Mouse (Mus musculus): ENCODE measurements around the gene Rin2. TPM values are rescaled to one million over a fixed set of nuclear protein-coding genes. Genes with fewer than 3 reads are reported as not detected.
A peak's percentile ranks its signal among the peaks of the same experiment; 100 is the strongest.
"Not testable (repeated sequence)": the region's sequence is repeated elsewhere in the genome, so short reads cannot be mapped to it uniquely, and the experiment has no call there.

Rin2 gene
- polyA plus RNA-seq, 1 experiment, result 12.0 TPM

GRCm38 (mm10) chr2:145888766-145889480 is 213.9 kb downstream of the Rin2 start:
- TF ChIP-seq CTCF (IDR thresholded peaks at IDR 0.05; ENCODE audit: borderline replicate concordance, extremely low read depth, insufficient read depth, insufficient read length) (no peak), POLR2A (IDR thresholded peaks at IDR 0.05; ENCODE audit: borderline replicate concordance, extremely low read depth, insufficient read depth, insufficient read length, poor library complexity, severe bottlenecking) (no peak)
- no peak for DNase-seq (ENCODE audit: low read depth)

- TF ChIP-seq CTCF (IDR thresholded peaks at IDR 0.05; ENCODE audit: borderline replicate concordance, extremely low read depth, insufficient read depth, insufficient read length) (no peak), POLR2A (IDR thresholded peaks at IDR 0.05; ENCODE audit: borderline replicate concordance, extremely low read depth, insufficient read depth, insufficient read length, poor library complexity, severe bottlenecking) (no peak)
- no peak for DNase-seq (ENCODE audit: low read depth)
These were observed 215.6 kb downstream of the Rin2 start for GRCm38 (mm10) chr2:145890571-145890970.

- TF ChIP-seq CTCF (IDR thresholded peaks at IDR 0.05; ENCODE audit: borderline replicate concordance, extremely low read depth, insufficient read depth, insufficient read length) (no peak), POLR2A (IDR thresholded peaks at IDR 0.05; ENCODE audit: borderline replicate concordance, extremely low read depth, insufficient read depth, insufficient read length, poor library complexity, severe bottlenecking) (no peak)
- no peak for DNase-seq (ENCODE audit: low read depth)
These were observed 218.7 kb downstream of the Rin2 start for GRCm38 (mm10) chr2:145893756-145894155.

- DNase-seq (ENCODE audit: low read depth), result no peak
- TF ChIP-seq POLR2A (IDR thresholded peaks at IDR 0.05; ENCODE audit: borderline replicate concordance, extremely low read depth, insufficient read depth, insufficient read length, poor library complexity, severe bottlenecking) (no peak), CTCF (IDR thresholded peaks at IDR 0.05; ENCODE audit: borderline replicate concordance, extremely low read depth, insufficient read depth, insufficient read length) (no peak)
These were observed 223.1 kb downstream of the Rin2 start for GRCm38 (mm10) chr2:145898106-145898505.

GRCm38 (mm10) chr2:145900318-145900717 is 225.3 kb downstream of the Rin2 start:
- not testable (repeated sequence) for DNase-seq (ENCODE audit: low read depth)

- no peak for DNase-seq (ENCODE audit: low read depth)
- no peak for TF ChIP-seq POLR2A (IDR thresholded peaks at IDR 0.05; ENCODE audit: borderline replicate concordance, extremely low read depth, insufficient read depth, insufficient read length, poor library complexity, severe bottlenecking)
- TF ChIP-seq CTCF (IDR thresholded peaks at IDR 0.05; ENCODE audit: borderline replicate concordance, extremely low read depth, insufficient read depth, insufficient read length), result no peak
These were observed 226.8 kb downstream of the Rin2 start, which contains the start of gene Naa20 for GRCm38 (mm10) chr2:145901861-145902260. TSS of gene Naa20 (plus strand) at chr2:145902099.

- peak; percentile 69 for TF ChIP-seq CTCF (IDR thresholded peaks at IDR 0.05; ENCODE audit: borderline replicate concordance, extremely low read depth, insufficient read depth, insufficient read length)
- TF ChIP-seq POLR2A (IDR thresholded peaks at IDR 0.05; ENCODE audit: borderline replicate concordance, extremely low read depth, insufficient read depth, insufficient read length, poor library complexity, severe bottlenecking), result peak; percentile 90
- DNase-seq (ENCODE audit: low read depth), result peak; percentile 96
These were observed 228.3 kb downstream of the Rin2 start for GRCm38 (mm10) chr2:145903061-145903901.

- TF ChIP-seq CTCF (IDR thresholded peaks at IDR 0.05; ENCODE audit: borderline replicate concordance, extremely low read depth, insufficient read depth, insufficient read length) (no peak), POLR2A (IDR thresholded peaks at IDR 0.05; ENCODE audit: borderline replicate concordance, extremely low read depth, insufficient read depth, insufficient read length, poor library complexity, severe bottlenecking) (no peak)
- no peak for DNase-seq (ENCODE audit: low read depth)
These were observed 229.1 kb downstream of the Rin2 start for GRCm38 (mm10) chr2:145903983-145904616.

- no peak for TF ChIP-seq POLR2A (IDR thresholded peaks at IDR 0.05; ENCODE audit: borderline replicate concordance, extremely low read depth, insufficient read depth, insufficient read length, poor library complexity, severe bottlenecking)
- TF ChIP-seq CTCF (IDR thresholded peaks at IDR 0.05; ENCODE audit: borderline replicate concordance, extremely low read depth, insufficient read depth, insufficient read length), result no peak
These were observed 230.1 kb downstream of the Rin2 start for GRCm38 (mm10) chr2:145905156-145905555.

GRCm38 (mm10) chr2:145905884-145906283 is 230.9 kb downstream of the Rin2 start:
- not testable (repeated sequence) for DNase-seq (ENCODE audit: low read depth)

More at GRCm38 (mm10) chr2:145905156-145905555, 230.1 kb downstream of the Rin2 start:
- DNase-seq (ENCODE audit: low read depth), result no peak

GRCm38 (mm10) chr2:145920941-145921650 is 246.1 kb downstream of the Rin2 start:
- no peak for DNase-seq (ENCODE audit: low read depth)

More at GRCm38 (mm10) chr2:145920941-145921650, 246.1 kb downstream of the Rin2 start:
- no peak for TF ChIP-seq POLR2A (IDR thresholded peaks at IDR 0.05; ENCODE audit: borderline replicate concordance, extremely low read depth, insufficient read depth, insufficient read length, poor library complexity, severe bottlenecking)
- TF ChIP-seq CTCF (IDR thresholded peaks at IDR 0.05; ENCODE audit: borderline replicate concordance, extremely low read depth, insufficient read depth, insufficient read length), result peak; percentile 17; the same call in 1 of the 2 replicates
